Mouse (Mus musculus) midbrain, embryonic 16.5 days (tissue): ENCODE results near the gene Sbk2. TPM values are rescaled to one million over a fixed set of nuclear protein-coding genes. Genes with fewer than 3 reads are reported as not detected.

Source experiments
- ATAC-seq: fragments of 200-750 bp; cut with Nextera tagmentation; 2 replicates; pipeline ENCODE4 v1.8.0; 2017; ENCODE audit warnings: moderate TSS enrichment
- H3K27ac ChIP-seq: fragments of 300-500 bp; sonication (generic); 2 replicates; pipeline ENCODE4 v1.5.1; 2014; ENCODE audit warnings: mild to moderate bottlenecking, low read length, mixed read lengths
- H3K27me3 ChIP-seq: fragments of 300-500 bp; sonication (generic); 2 replicates; pipeline ENCODE4 v1.6.1; 2014; ENCODE audit warnings: low read depth, low read length, mixed read lengths; ENCODE audit not compliant: control insufficient read depth, insufficient read depth
- H3K36me3 ChIP-seq: fragments of 300-500 bp; sonication (generic); 2 replicates; pipeline ENCODE4 v1.6.1; 2014; ENCODE audit warnings: mild to moderate bottlenecking, low read length, moderate library complexity, mixed read lengths; ENCODE audit not compliant: control insufficient read depth, insufficient read depth
- H3K4me1 ChIP-seq: fragments of 300-500 bp; sonication (generic); 2 replicates; pipeline ENCODE4 v1.6.1; 2014; ENCODE audit warnings: mild to moderate bottlenecking, low read length, mixed read lengths; ENCODE audit not compliant: control insufficient read depth, insufficient read depth
- H3K4me2 ChIP-seq: fragments of 300-500 bp; sonication (generic); 2 replicates; pipeline ENCODE4 v1.6.1; 2014; ENCODE audit warnings: mild to moderate bottlenecking, low read length, mixed read lengths
- H3K4me3 ChIP-seq: fragments of 300-500 bp; sonication (generic); 2 replicates; pipeline ENCODE4 v1.5.1; 2014; ENCODE audit warnings: low read depth, mild to moderate bottlenecking, low read length, moderate library complexity, mixed read lengths
- H3K9ac ChIP-seq: fragments of 300-500 bp; sonication (generic); 2 replicates; pipeline ENCODE4 v1.6.1; 2014; ENCODE audit warnings: low read depth, low read length, mixed read lengths
- H3K9me3 ChIP-seq: fragments of 300-500 bp; sonication (generic); replicated peaks from 2 replicates; pipeline ENCODE4 v1.6.1; 2014; ENCODE audit warnings: mild to moderate bottlenecking, low read length, mixed read lengths; ENCODE audit not compliant: control insufficient read depth, poor library complexity, severe bottlenecking
- WGBS: fragments of 180-500 bp; shearing (Covaris S2); extraction: QIAGEN DNeasy Blood & Tissue Kit; methylation state at CpG from one replicate; pipeline ENCODE4 v1.1.7; 2014; 5-methylcytosine and 5-hydroxymethylcytosine counted together
- polyA plus RNA-seq: library from polyadenylated mRNA; unstranded; fragments of >200 nt; fragmentation: Nextera tagmentation; extraction: Ambion mirVana; gene quantifications from 2 replicates; pipeline ENCODE4 v1.2.1, GENCODE M21; 2015

Sbk2 gene
- polyA plus RNA-seq, 1 experiment from 2014 or later: 0.18 TPM

- no peak overlapping the region for H3K27ac ChIP-seq
- no peak for ATAC-seq
- no peaks in the 10 kb centered on the region for H3K27me3 ChIP-seq
- 90% methylated on average over 21 of the region's 21 CpGs for WGBS
- no peak overlapping the region for H3K4me3 ChIP-seq
- H3K4me1 ChIP-seq: peaks cover 44% of the 10 kb centered on the region
- H3K36me3 ChIP-seq: peaks cover 14% of the 10 kb centered on the region
- H3K4me2 ChIP-seq: no peak overlapping the region
- no peak overlapping the region for H3K9ac ChIP-seq
- no peaks in the 10 kb centered on the region for H3K9me3 ChIP-seq
These were observed 44.2 kb downstream of the Sbk2 start for GRCm38 (mm10) chr7:4919971-4920370.

DNA sequence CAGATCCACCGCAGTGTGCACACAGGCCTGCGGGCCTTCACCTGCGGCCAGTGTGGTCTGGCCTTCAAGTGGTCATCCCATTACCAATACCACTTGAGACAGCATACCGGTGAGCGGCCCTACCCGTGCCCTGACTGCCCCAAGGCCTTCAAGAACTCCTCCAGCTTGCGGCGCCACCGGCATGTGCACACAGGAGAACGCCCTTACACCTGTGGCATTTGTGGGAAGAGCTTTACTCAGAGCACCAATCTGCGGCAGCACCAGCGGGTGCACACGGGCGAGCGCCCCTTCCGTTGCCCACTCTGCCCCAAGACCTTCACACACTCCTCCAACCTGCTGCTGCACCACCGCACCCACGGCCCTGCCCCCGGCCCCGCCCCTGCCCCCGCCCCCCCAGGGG, 45.1 kb downstream of the Sbk2 start:
- 86% methylated on average over 21 of the region's 21 CpGs for WGBS
- no peaks in the 10 kb centered on the region for H3K9me3 ChIP-seq
- no peak for ATAC-seq
- H3K27me3 ChIP-seq: no peaks in the 10 kb centered on the region
- no peak overlapping the region for H3K4me3 ChIP-seq
- no peak overlapping the region for H3K4me2 ChIP-seq
- no peak overlapping the region for H3K27ac ChIP-seq
- H3K36me3 ChIP-seq: peaks cover 14% of the 10 kb centered on the region
- H3K4me1 ChIP-seq: peaks cover 35% of the 10 kb centered on the region
- H3K9ac ChIP-seq: no peak overlapping the region

DNA sequence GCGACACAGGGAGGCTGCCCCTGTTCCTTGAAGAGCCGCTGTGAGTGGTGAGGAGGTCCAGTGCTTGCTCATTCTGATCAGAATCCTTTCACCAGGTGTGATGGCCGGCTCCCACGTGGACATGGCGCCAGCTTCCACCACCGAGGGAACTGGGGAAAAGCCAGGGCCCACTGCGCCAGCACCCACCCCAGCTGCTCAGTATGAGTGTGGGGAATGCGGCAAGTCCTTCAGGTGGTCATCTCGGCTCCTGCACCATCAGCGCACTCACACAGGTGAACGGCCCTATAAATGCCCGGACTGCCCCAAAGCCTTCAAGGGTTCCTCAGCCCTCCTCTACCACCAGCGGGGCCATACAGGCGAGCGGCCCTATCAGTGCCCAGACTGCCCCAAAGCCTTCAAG, 45.5 kb downstream of the Sbk2 start:
- Histone ChIP-seq H3K27me3 (no peaks in the 10 kb centered on the region), H3K36me3 (peaks cover 14% of the 10 kb centered on the region), H3K27ac (no peak overlapping the region), H3K9me3 (no peaks in the 10 kb centered on the region), H3K4me2 (no peak overlapping the region), H3K9ac (no peak overlapping the region), H3K4me3 (no peak overlapping the region), H3K4me1 (peaks cover 31% of the 10 kb centered on the region)
- ATAC-seq: no peak
- 95% methylated on average over 15 of the region's 15 CpGs for WGBS

GRCm38 (mm10) chr7:4917494-4917893, 46.7 kb downstream of the Sbk2 start:
- peak overlapping the region; percentile 97; the same call in 1 of the 2 replicates for H3K27ac ChIP-seq

GRCm38 (mm10) chr7:4915669-4916416, 48.4 kb downstream of the Sbk2 start:
- H3K4me2 ChIP-seq: peak overlapping the region; percentile 58
- peak; percentile 58 for ATAC-seq
- H3K27me3 ChIP-seq: no peaks in the 10 kb centered on the region
- peaks cover 12% of the 10 kb centered on the region for H3K36me3 ChIP-seq
- peaks cover 16% of the 10 kb centered on the region for H3K4me1 ChIP-seq
- 9% methylated on average over 14 of the region's 14 CpGs for WGBS
- peak overlapping the region; percentile 56 for H3K4me3 ChIP-seq
- H3K9me3 ChIP-seq: no peaks in the 10 kb centered on the region
- H3K9ac ChIP-seq: peak overlapping the region; percentile 83
- peak overlapping the region; percentile 97 for H3K27ac ChIP-seq

More at GRCm38 (mm10) chr7:4917494-4917893, 46.7 kb downstream of the Sbk2 start:
- Histone ChIP-seq H3K36me3 (peaks cover 14% of the 10 kb centered on the region), H3K9me3 (no peaks in the 10 kb centered on the region), H3K27me3 (no peaks in the 10 kb centered on the region), H3K9ac (no peak overlapping the region), H3K4me1 (peaks cover 30% of the 10 kb centered on the region), H3K4me3 (no peak overlapping the region), H3K4me2 (no peak overlapping the region)
- no peak for ATAC-seq
- 100% methylated on average over 2 of the region's 2 CpGs for WGBS

GRCm38 (mm10) chr7:4915007-4915665, 49.1 kb downstream of the Sbk2 start, which contains the start of gene Zfp628:
Gene Zfp628 (plus strand): TSS chr7:4915217.
- Histone ChIP-seq H3K4me1 (peaks cover 15% of the 10 kb centered on the region), H3K4me3 (peak within 1 kb of the TSS; percentile 56), H3K4me2 (peak within 1 kb of the TSS; percentile 70), H3K27ac (peak within 1 kb of the TSS; percentile 97), H3K36me3 (peaks cover 7% of the 10 kb centered on the region), H3K27me3 (no peaks in the 10 kb centered on the region), H3K9ac (peak within 1 kb of the TSS; percentile 83), H3K9me3 (no peaks in the 10 kb centered on the region)
- peak; percentile 91 for ATAC-seq
- WGBS: 0% methylated on average over 52 of the region's 56 CpGs

GRCm38 (mm10) chr7:4912248-4912647, 52.0 kb downstream of the Sbk2 start:
- peaks cover 13% of the 10 kb centered on the region for H3K4me1 ChIP-seq
- peak overlapping the region; percentile 19 for H3K4me3 ChIP-seq
- no peaks in the 10 kb centered on the region for H3K9me3 ChIP-seq
- no peaks in the 10 kb centered on the region for H3K36me3 ChIP-seq
- no peak overlapping the region for H3K9ac ChIP-seq
- H3K27me3 ChIP-seq: no peaks in the 10 kb centered on the region
- WGBS: 55% methylated on average over 5 of the region's 5 CpGs
- 0 out of 2 replicates have a peak overlapping the region, but pooled peaks have one; percentile 12 for H3K27ac ChIP-seq
- ATAC-seq: no peak
- no peak overlapping the region for H3K4me2 ChIP-seq

DNA sequence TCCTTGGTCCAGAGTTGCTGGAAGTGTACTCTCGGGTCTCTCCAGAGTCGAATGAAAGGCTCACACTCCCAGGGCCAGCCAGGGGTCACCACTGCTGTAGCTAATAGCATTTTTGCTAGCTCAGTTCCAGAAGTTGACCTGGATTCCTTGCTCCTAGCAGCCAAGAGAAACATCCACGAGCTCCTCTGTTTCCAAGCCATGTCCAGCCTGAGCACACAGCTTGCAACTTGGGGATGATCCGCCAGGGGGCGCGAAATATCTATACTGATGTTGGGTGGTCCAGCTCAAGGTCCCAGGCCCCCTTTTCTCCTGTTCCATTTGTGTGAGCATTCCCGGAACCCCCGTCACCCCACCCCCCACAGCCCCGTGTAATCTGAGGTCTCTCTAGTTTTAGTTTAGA, 52.6 kb downstream of the Sbk2 start:
- Histone ChIP-seq H3K27ac (no peak overlapping the region), H3K4me3 (peak overlapping the region; percentile 19), H3K27me3 (no peaks in the 10 kb centered on the region), H3K9me3 (no peaks in the 10 kb centered on the region), H3K9ac (no peak overlapping the region), H3K36me3 (no peaks in the 10 kb centered on the region), H3K4me1 (peaks cover 6% of the 10 kb centered on the region), H3K4me2 (no peak overlapping the region)
- WGBS: 30% methylated on average over 9 of the region's 9 CpGs
- ATAC-seq: no peak

- Histone ChIP-seq H3K27me3 (no peaks in the 10 kb centered on the region), H3K27ac (no peak within 1 kb of the TSS), H3K9me3 (no peaks in the 10 kb centered on the region), H3K4me2 (no peak within 1 kb of the TSS), H3K4me1 (no peaks in the 10 kb centered on the region), H3K36me3 (no peaks in the 10 kb centered on the region), H3K4me3 (no peak within 1 kb of the TSS), H3K9ac (no peak within 1 kb of the TSS)
- no peak for ATAC-seq
- WGBS: 49% methylated on average over 10 of the region's 10 CpGs
These were observed 57.7 kb downstream of the Sbk2 start, which contains the start of gene Gm36210 for GRCm38 (mm10) chr7:4906466-4906950. Gene Gm36210 (minus strand): TSS chr7:4906516.
